In the genomic region with DNA sequence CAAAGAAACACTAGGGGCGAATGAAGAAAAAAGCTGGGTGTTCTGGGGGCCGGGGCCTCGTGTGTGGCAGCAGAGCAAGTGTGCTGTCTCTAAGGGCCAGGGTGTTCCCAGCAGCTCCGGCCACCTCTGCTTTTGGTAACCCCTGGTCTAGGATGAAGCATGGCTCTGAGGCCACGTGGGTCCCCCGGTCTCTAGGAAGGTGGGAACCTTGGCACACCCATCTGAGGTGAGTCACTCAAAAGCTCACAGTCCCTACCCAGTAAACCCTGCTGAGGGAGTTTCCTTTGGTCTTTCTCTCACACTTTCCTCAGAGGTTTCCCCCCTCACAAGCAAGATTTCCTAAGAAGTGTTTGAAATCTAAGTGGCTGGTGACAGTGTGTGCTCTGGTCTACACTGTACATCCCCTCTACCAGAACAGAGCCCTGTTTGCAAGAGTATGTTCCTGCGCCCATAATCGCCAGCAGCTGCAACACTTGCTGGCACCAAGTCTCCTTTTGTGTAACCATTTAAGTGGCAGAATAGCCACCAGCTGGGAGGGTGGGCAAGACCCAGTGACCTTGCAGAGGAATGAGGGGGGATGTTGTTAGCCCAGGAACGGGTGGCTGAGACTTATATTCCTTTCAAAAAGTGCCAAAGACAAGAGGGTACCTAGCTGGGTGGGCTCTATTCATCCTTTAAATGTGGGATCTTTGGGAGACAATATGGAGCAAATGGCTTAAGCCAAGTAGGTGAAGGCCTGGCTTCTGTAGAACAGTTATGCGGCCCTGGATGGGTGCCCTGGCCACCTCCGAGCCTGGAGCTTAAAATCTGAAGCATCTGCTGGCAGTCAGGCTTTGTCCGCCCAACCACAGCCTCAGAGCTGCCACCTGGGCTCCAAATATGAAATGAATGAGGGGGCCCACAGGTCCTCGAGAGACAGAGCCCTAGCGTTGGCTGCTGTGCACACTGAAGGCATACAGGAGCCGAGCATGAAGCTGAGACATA, we compare ENCODE assay signal across 17 mouse cellular contexts. TPM values are rescaled to one million over a fixed set of nuclear protein-coding genes. Genes with fewer than 3 reads are reported as not detected.
DNase-seq lines count a peak whose midpoint lies in the region; ATAC-seq and TF ChIP-seq lines count a peak whose summit lies in the region.
"Had no signal": no experiment of that assay in that cellular context is flagged by ENCODE, and none has a peak within 500 bp of the region (broad histone marks: within the 10 kb centered on the region; RNA-seq: fewer than 3 reads in every experiment).

No protein-coding gene starts in this region.

- H3K36me3 ChIP-seq in limb, embryonic 13.5 days, result no peaks in the 10 kb centered on the region
- H3K36me3 ChIP-seq in limb, embryonic 10.5 days, result no peaks in the 10 kb centered on the region
- H3K36me3 ChIP-seq in stomach, postnatal 0 days (ENCODE audit: control insufficient read depth, insufficient read depth, low read length), result no peaks in the 10 kb centered on the region
- H3K36me3 ChIP-seq: limb, embryonic 15.5 days had no signal

- H3K4me3 ChIP-seq in limb, embryonic 13.5 days, result no peak overlapping the region
- no peak overlapping the region for H3K4me3 ChIP-seq in limb, embryonic 10.5 days
- H3K4me3 ChIP-seq in stomach, postnatal 0 days (ENCODE audit: low read depth, low read length), result no peak overlapping the region
- H3K4me3 ChIP-seq: heart, adult 2 months; left cerebral cortex, adult 2 months; limb, embryonic 15.5 days had no signal

- no peak for TF ChIP-seq EP300 in stomach, postnatal 0 days (optimal IDR thresholded peaks at IDR 0.05)

- H3K4me2 ChIP-seq in limb, embryonic 13.5 days (replicated peaks), result no peak overlapping the region
- H3K4me2 ChIP-seq in stomach, postnatal 0 days (replicated peaks; ENCODE audit: low read depth), result no peak overlapping the region
- H3K4me2 ChIP-seq: limb, embryonic 15.5 days had no signal

- 0 out of 2 replicates have a peak, but pooled peaks cover 2% of the 10 kb centered on the region for H3K27me3 ChIP-seq in limb, embryonic 13.5 days
- H3K27me3 ChIP-seq in limb, embryonic 10.5 days (ENCODE audit: low read depth, poor library complexity, severe bottlenecking), result peaks cover 41% of the 10 kb centered on the region
- H3K27me3 ChIP-seq in stomach, postnatal 0 days (ENCODE audit: control insufficient read depth, insufficient read depth, low read length), result no peaks in the 10 kb centered on the region
- H3K27me3 ChIP-seq: limb, embryonic 15.5 days had no signal

- H3K27ac ChIP-seq in limb, embryonic 13.5 days, result no peak overlapping the region
- H3K27ac ChIP-seq in limb, embryonic 10.5 days, result no peak overlapping the region
- no peak overlapping the region for H3K27ac ChIP-seq in stomach, postnatal 0 days (replicated peaks)
- H3K27ac ChIP-seq: heart, adult 2 months; kidney, postnatal 0 days; left cerebral cortex, adult 2 months; limb, embryonic 15.5 days; macrophage had no signal

- ATAC-seq in limb, embryonic 13.5 days (ENCODE audit: low FRiP score, low read depth), result peak; percentile 8; the same call in 1 of the 2 replicates
- peak; percentile 92 for ATAC-seq in stomach, postnatal 0 days (ENCODE audit: low FRiP score, low TSS enrichment)
- ATAC-seq: midbrain, embryonic 16.5 days had no signal

- H3K9ac ChIP-seq in limb, embryonic 13.5 days, result 0 out of 2 replicates have a peak overlapping the region, but pooled peaks have one; percentile 4
- no peak overlapping the region for H3K9ac ChIP-seq in stomach, postnatal 0 days (ENCODE audit: low read length)
- H3K9ac ChIP-seq: limb, embryonic 15.5 days had no signal

- peaks cover 24% of the 10 kb centered on the region for H3K4me1 ChIP-seq in limb, embryonic 13.5 days
- H3K4me1 ChIP-seq in limb, embryonic 10.5 days, result peaks cover 18% of the 10 kb centered on the region
- no peaks in the 10 kb centered on the region for H3K4me1 ChIP-seq in stomach, postnatal 0 days (replicated peaks; ENCODE audit: control insufficient read depth, insufficient read depth)

- DNase-seq in cerebellum, postnatal 14 days, result peak; percentile 57 to 59
- DNase-seq in cerebellum, adult 9-10 months, result no peak
- DNase-seq in limb, embryonic 10.5 days (ENCODE audit: low spot score), result no peak
- DNase-seq in urinary bladder, postnatal 14 days (ENCODE audit: low spot score), result peak; percentile 24
- no peak for DNase-seq in urinary bladder, postnatal 36 days (ENCODE audit: low spot score in 2 of 2)
- DNase-seq in stomach, postnatal 0 days (ENCODE audit: low spot score), result peak; percentile 55
- DNase-seq in frontal cortex, postnatal 10 days (ENCODE audit: low spot score in 2 of 2), result no peak
- DNase-seq: cerebellum, adult 8-10 months; embryo, embryonic 11 days; lung, adult 2 months had no signal

- TF ChIP-seq CTCF in stomach, postnatal 0 days (IDR thresholded peaks at IDR 0.05; ENCODE audit: low read depth), result no peak

- 63% methylated on average over 15 of the region's 15 CpGs for WGBS in limb, embryonic 13.5 days
- WGBS in limb, embryonic 10.5 days, result 72% methylated on average over 15 of the region's 15 CpGs
- 61% methylated on average over 14 of the region's 15 CpGs for WGBS in stomach, postnatal 0 days

- H3K9me3 ChIP-seq in limb, embryonic 13.5 days, result no peaks in the 10 kb centered on the region
- no peaks in the 10 kb centered on the region for H3K9me3 ChIP-seq in limb, embryonic 10.5 days (replicated peaks)
- H3K9me3 ChIP-seq in stomach, postnatal 0 days (ENCODE audit: control insufficient read depth, low read length), result no peaks in the 10 kb centered on the region
- H3K9me3 ChIP-seq: limb, embryonic 15.5 days had no signal

RNA-seq across cellular contexts. Expression of a gene that starts 44.3 kb away (rescaled TPM):
- polyA plus RNA-seq in limb, embryonic 13.5 days (2015; fragmentation: Nextera tagmentation; extraction: Ambion mirVana), result 3.1 and 3.3 TPM in 2 replicates
- polyA plus RNA-seq in limb, embryonic 10.5 days (2016; fragmentation: Nextera tagmentation; extraction: Ambion mirVana), result 7.3 and 7.9 TPM in 2 replicates
- polyA plus RNA-seq in stomach, postnatal 0 days (2015; fragmentation: Nextera tagmentation; extraction: Ambion mirVana), result 0.85 and 1.3 TPM in 2 replicates

Comparison
In these comparisons a context has a peak if more than half of its experiments do, and no peak if none do; other contexts are left out.
1. DNase-seq: peak in cerebellum, postnatal 14 days (2 of 2), urinary bladder, postnatal 14 days (single experiment) and stomach, postnatal 0 days (single experiment); none in cerebellum, adult 9-10 months (single experiment), limb, embryonic 10.5 days (single experiment), urinary bladder, postnatal 36 days (0 of 2) and frontal cortex, postnatal 10 days (0 of 2).